Mouse (Mus musculus): ENCODE measurements around the gene Zfp618. TPM values are rescaled to one million over a fixed set of nuclear protein-coding genes. Genes with fewer than 3 reads are reported as not detected.

The Zfp618 gene
- total RNA-seq, 2 experiments from 2014 or later, result 0.19 to 0.41 TPM

- DNase-seq, result no peak
Measured at GRCm38 (mm10) chr4:63031240-63031639, 65.9 kb downstream of the Zfp618 start.

DNA sequence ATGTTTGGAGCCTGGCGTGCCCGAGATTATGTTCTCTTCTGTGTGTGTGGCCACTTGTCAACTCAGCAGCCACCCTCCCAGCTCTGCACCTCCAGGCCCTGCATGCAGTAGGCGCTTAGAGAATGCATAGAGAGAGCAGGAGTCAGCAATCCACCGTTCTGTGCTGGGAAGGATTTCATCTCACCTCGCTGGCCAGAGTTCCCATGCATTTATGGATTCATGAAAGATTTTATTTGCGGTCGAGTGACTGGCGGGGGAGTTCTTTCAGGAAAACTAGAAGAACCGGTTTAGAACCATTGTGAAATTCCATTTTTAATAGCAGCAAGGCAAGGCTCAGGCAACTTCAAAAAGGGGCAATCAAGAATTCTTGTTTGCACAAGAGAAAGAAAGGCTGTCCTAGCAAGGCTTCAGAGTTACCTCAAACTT, 67.2 kb downstream of the Zfp618 start:
- no peak for DNase-seq

DNA sequence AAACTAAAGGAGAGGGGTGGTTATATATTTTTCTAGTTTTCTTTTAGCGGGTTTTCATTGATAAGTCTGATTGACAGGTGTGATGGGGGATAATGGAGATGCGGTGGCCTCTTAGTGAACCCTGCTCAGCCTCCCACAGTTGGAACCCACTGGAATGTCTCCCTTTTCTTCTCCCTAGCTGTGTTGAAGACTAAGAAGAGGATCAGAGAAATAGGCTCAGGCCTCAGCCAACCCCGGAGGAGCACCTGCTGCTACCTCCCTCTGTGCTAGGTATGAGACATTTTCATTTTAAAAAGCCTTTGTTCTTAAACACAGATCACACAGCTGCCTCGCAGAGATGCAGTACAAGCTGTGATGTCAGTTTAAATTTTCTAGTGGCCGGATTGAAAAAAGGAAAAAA, 68.4 kb downstream of the Zfp618 start:
- DNase-seq, result no peak

- no peak for DNase-seq
Measured at GRCm38 (mm10) chr4:63035991-63036390, 70.6 kb downstream of the Zfp618 start.

GRCm38 (mm10) chr4:63036790-63037189, 71.4 kb downstream of the Zfp618 start:
- no peak for DNase-seq

- no peak for DNase-seq
Measured at GRCm38 (mm10) chr4:63037555-63037954, 72.2 kb downstream of the Zfp618 start.

DNA sequence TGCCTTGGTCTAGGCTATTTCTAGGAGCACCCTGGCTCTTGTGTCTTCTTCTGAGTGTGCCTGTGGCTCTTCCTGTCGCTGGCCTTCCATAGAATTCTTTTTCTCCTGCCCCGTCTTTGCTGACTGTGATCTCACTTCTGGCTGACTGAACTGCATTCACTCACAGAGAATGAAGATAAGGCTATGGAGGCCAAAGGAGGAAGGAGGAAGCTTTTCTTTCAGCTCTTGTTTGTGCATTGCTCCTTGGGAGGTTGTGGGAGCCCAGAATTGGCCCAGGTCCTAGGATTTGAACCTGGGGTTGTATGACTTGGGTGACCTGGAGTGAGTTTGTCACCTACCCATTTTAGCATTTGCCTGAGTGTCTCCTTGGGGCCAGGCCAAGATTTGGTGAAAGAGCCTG, 72.9 kb downstream of the Zfp618 start:
- DNase-seq, result no peak

GRCm38 (mm10) chr4:63038937-63039336, 73.6 kb downstream of the Zfp618 start:
- no peak for DNase-seq

GRCm38 (mm10) chr4:63048606-63049005, 83.2 kb downstream of the Zfp618 start:
- DNase-seq, result no peak

DNA sequence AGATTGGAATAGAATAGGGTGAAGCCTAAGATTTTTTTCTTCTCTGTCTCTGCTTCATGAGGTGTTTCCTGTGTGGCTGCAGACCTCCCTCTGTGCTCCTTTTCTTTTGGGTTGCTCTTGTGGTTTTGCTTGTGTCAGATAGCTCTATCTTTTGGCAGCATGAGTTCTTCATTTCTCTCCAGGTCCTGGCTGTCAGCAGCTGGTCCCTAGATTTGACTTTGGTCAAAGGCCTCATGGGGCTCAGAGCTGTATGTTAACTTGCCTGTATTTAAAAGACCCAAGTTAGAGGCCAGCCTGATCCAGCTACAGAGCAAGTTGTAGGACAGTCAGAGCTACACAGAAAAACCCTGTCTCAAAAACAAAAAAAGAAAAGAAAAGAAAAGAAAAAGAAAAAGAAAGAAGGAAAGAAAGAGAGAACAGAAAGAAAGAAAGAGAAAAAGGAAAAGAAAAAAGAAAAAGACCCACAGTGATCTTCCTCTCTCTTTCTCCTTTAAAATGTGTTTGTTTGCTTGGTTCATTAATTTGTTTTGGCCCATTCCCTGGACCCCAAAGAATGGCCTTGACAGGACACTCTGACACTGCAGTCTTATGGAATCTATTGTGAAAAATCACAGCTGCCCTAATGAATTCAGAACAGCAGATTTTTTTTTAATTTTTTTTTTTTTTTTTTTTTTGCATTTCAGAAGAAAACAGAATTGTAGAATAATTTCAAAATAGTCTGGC, 84.4 kb downstream of the Zfp618 start:
- DNase-seq, result no peak

DNA sequence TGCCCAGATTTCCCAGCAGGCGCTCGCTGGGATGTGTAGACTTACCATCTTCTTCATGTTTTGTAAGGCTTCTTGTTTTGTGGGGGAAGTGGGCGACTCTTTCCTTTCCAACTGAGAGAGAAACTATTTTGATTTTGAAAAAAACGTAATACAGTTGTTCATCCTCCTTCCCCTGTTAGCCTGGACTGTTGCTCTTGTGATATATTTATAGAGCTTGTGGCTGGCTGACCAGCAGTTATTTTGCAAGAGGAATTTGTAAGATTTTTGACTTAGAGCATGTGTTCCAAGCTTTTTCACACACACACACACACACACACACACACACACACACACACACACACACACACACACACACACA, 84.9 kb downstream of the Zfp618 start:
- DNase-seq, result no peak

GRCm38 (mm10) chr4:63050949-63051348, 85.6 kb downstream of the Zfp618 start:
- no peak for DNase-seq

DNA sequence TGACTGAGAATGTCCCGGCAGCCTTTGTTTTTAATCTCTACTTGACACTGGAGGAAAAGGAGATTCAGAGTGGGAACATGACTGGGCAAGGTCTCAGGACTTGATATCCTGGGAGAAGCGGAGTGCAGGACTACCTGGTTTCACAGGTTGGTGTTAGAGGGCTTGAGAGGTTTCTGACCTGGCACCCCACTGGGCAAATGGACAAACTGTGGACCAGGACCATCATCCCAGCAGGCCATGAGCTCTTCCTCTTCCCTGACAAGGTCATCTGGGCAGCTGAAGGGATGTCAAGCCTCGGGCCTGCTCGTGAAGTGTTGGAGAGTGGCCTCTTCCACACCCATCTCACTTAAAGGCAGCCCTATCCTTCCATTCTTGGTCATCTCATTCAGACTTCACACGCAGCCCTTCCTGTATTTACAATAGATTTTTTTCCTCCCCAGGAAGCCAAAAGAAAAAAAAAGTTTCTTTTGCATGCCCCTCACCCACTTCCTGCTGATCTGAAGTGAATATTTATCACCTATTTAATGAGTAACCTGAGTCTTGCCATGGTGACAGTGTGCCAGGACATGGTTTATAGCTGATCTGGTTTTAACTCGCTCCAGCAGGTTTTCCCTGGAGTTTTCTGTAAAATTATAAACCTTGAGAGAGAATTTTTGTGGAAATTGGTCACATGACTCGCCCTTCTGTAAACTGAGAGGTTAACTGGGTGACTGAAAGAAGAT, 86.7 kb downstream of the Zfp618 start:
- DNase-seq, result no peak

DNA sequence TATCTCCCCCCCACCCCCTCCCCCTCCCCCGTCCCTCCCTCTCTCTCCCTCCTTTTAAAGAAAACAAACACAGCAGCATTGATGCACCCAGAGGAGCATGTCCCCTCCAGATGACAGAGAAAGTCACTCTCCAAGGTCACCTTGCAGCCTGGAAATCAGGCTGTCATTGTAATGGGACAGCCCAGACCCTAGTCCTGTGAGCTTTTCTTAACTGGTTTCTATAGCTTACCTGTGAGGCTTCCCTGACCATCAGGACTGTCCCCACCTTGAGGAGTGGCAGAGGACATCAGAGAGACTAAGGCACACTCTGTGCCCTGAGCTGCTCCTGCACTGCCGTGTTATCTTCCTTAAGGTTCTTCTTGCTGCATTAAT, 87.3 kb downstream of the Zfp618 start:
- no peak for DNase-seq

DNA sequence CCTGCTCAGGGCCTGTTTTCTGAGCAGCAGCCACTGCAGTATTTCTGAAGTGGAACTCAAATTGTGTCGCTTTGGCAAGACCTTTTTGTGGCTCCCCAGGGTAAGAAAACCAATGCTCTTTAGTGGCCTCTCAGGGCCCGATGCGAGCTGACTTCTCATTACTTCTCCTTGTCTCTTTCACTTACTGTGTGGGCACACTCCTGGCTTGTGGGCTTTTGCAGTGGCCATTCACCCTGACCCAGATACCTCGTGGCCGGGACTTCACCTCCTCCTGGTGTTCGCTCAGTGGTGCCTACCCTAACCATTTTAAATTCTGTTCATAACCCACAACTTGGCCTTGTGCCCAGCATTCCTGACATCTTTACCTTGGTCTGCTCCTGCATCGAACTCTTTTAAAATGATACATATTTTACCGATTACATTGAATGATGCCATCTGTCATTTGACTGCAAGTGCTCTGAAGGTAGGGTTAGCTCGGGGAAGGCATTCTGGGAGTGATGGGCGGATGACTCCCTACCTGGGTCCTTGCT, 89.9 kb downstream of the Zfp618 start:
- no peak for DNase-seq

- DNase-seq, result no peak
Measured at GRCm38 (mm10) chr4:63056641-63057415, 91.5 kb downstream of the Zfp618 start.

DNA sequence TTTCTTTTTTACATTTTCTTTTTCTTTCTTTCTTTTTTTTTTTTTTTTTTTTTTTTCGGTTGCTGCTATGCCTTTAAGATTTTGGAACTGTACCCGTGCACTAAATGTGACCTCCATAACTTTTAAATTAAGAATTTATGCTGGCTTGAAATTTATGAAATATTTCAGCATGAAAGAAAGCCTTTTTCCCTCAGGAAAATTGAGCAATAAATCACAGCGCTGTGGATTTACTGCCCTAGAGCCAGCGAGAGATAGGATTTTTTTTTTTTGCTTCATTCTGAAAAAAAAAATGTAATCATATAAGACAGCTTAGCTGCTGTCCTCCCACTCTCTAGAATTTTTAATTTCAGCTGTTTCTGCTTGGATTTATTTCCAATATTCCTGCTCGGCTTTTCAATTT, 92.2 kb downstream of the Zfp618 start:
- no peak for DNase-seq

DNA sequence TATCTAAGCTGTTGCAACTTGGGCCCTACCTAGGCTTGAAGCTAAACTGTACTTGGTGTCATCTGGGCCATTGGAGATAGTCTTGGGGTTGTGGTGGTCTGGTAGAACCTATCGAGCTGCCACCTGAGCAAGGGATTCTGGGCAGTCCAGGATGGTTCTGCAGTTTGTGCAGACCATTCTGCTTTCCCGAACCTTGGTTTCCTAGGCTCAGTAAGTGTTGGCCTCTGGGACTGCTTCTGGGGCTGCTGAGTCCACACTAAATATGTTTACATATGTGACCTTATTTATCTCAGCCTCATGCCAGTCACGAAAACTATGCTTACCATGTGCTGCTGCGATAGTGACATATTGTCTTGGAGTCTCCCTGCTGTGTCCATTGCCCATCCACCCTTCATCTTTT, 93.3 kb downstream of the Zfp618 start:
- DNase-seq, result no peak

DNA sequence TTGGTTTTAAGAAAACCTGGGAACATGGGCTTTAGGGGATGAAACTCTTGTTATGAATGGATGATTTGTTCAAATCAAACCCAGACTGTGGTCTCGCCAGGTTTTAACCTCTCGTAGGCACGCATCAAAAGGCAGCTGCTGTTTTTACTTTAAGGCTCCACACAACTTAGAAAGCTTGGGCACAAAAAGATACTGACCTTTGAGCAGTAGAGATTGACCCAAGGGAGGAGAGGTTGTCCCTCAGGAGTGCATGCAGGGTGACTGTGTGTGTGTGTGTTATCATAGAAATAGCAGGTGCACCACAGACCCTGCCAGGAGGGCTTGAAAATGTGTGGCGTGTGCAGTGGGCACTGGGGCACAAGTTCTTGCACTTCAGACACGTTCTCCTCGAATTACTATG, 95.0 kb downstream of the Zfp618 start:
- no peak for DNase-seq

DNA sequence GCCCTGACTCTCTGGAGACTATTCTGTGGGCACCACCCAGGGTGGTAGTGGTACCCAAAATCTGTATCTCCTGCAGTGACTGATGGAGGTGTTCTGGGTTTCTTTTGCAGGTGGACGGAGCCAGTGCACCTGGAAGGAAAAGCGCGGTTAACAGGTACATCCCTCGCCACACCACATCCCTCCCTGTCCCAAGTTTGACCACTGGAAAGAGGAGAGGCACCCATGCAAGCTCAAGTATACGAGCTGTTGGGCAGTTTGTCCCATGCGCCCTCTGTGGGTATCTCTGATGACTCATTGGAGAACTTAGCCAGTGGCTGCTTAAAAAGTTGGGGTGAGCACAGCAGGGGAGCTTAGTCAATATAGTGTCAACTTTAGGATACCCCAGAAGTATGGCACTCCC, 96.0 kb downstream of the Zfp618 start:
- DNase-seq, result no peak

GRCm38 (mm10) chr4:63063360-63063759, 98.0 kb downstream of the Zfp618 start:
- DNase-seq, result no peak

- DNase-seq, result no peak
Measured at GRCm38 (mm10) chr4:63064911-63065310, 99.5 kb downstream of the Zfp618 start.

DNA sequence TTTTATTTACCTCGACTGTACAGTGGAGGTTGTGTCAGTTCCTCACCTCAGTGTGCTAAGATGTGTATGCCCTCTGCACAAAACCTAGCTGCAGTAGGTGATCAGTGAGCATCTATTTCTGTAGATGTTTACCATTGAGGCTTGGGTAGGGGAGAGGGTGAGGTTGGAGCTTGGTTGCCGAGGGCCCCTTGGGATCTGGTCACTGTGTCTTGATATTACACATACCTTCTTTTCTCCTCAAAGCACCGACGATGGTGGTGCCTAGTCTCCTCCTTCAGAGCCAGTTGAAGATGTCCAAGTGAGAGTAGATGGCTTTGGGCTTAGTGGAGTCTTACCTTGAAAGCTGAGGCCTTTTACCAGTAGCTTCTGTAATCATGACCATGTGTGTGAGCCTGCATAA, 101.4 kb downstream of the Zfp618 start:
- DNase-seq, result no peak
